Comparison of ENCODE assay signal across 8 mouse cellular contexts in genomic region chr15:36979488-36980201, GRCm38 (mm10). TPM values are rescaled to one million over a fixed set of nuclear protein-coding genes. Genes with fewer than 3 reads are reported as not detected.
DNase-seq lines count a peak whose midpoint lies in the region; ATAC-seq and TF ChIP-seq lines count a peak whose summit lies in the region.

No protein-coding gene starts in this region.

- no peaks in the 10 kb centered on the region for H3K27me3 ChIP-seq in heart, embryonic 10.5 days (ENCODE audit: insufficient read depth, poor library complexity, severe bottlenecking)
- H3K27me3 ChIP-seq in neural tube, embryonic 14.5 days (ENCODE audit: control insufficient read depth, insufficient read depth, low read length): no peaks in the 10 kb centered on the region

- peak overlapping the region; percentile 74 for H3K27ac ChIP-seq in heart, embryonic 10.5 days
- H3K27ac ChIP-seq in layer of hippocampus, adult 2 months: peak overlapping the region; percentile 88
- H3K27ac ChIP-seq in neural tube, embryonic 14.5 days (ENCODE audit: low read depth, low read length): peak overlapping the region; percentile 82

- intact Hi-C loops in heart, postnatal 36 days (cut with DNase I): no loop called here

- H3K9ac ChIP-seq in neural tube, embryonic 14.5 days (replicated peaks; ENCODE audit: low read depth, low read length): peak overlapping the region; percentile 46

- peaks cover 38% of the 10 kb centered on the region for H3K4me1 ChIP-seq in heart, embryonic 10.5 days
- peaks cover 11% of the 10 kb centered on the region for H3K4me1 ChIP-seq in neural tube, embryonic 14.5 days (ENCODE audit: control insufficient read depth, insufficient read depth, low read length)

- peak; percentile 92 for DNase-seq in heart, embryonic 10.5 days (ENCODE audit: low spot score)
- DNase-seq in heart, postnatal 36 days: no peak
- DNase-seq in cerebellum, postnatal 14 days: peak; percentile 74 to 75
- DNase-seq in layer of hippocampus, adult 2 months (ENCODE audit: low spot score in 2 of 2): peak; percentile 53 to 60
- DNase-seq in lung, adult 18-20 months: peak; percentile 33 to 47
- peak; percentile 83 for DNase-seq in thymus, postnatal 0 days (ENCODE audit: low spot score)

- peak; percentile 66 for TF ChIP-seq CTCF in layer of hippocampus, adult 2 months (conservative IDR thresholded peaks at IDR 0.05)

- no peaks in the 10 kb centered on the region for H3K36me3 ChIP-seq in heart, embryonic 10.5 days
- no peaks in the 10 kb centered on the region for H3K36me3 ChIP-seq in neural tube, embryonic 14.5 days (ENCODE audit: control insufficient read depth, insufficient read depth, low read length)

- peak overlapping the region; percentile 55 for H3K4me2 ChIP-seq in neural tube, embryonic 14.5 days (ENCODE audit: low read depth, low read length)

- no peaks in the 10 kb centered on the region for H3K9me3 ChIP-seq in heart, embryonic 10.5 days
- H3K9me3 ChIP-seq in neural tube, embryonic 14.5 days (ENCODE audit: control insufficient read depth, low read length): no peaks in the 10 kb centered on the region

- peak; percentile 99 for ATAC-seq in granulocyte monocyte progenitor cell, adult 5-6 weeks (replicated peaks; ENCODE audit: poor library complexity, severe bottlenecking)
- ATAC-seq in neural tube, embryonic 14.5 days (ENCODE audit: low read depth): peak; percentile 90

- peak overlapping the region; percentile 45 for H3K4me3 ChIP-seq in heart, embryonic 10.5 days
- peak overlapping the region; percentile 56 for H3K4me3 ChIP-seq in layer of hippocampus, adult 2 months
- H3K4me3 ChIP-seq in neural tube, embryonic 14.5 days (ENCODE audit: low read depth, low read length): peak overlapping the region; percentile 26

- 5% methylated on average over 20 of the region's 20 CpGs for WGBS in heart, embryonic 10.5 days
- 6% methylated on average over 20 of the region's 20 CpGs for WGBS in neural tube, embryonic 14.5 days

RNA-seq across cellular contexts. Expression of gene Zfp706, which starts 27.9 kb away (rescaled TPM):
- polyA plus RNA-seq in heart, embryonic 10.5 days (2016; fragmentation: Nextera tagmentation; extraction: Ambion mirVana): 456 and 495 TPM in 2 replicates
- total RNA-seq in heart, postnatal 36 days (2021): 100 to 1,000 TPM; 217 to 238 TPM
- 276 TPM in 2 replicates for total RNA-seq in granulocyte monocyte progenitor cell, adult 5-6 weeks (2014; fragmentation: Nextera tagmentation)
- 73.9 and 112 TPM in 2 replicates for total RNA-seq in granulocyte monocyte progenitor cell, adult 5-6 weeks (2017)
- 100 to 1,000 TPM; 275 to 283 TPM for total RNA-seq in layer of hippocampus, adult 2 months (2021)
- polyA plus RNA-seq in neural tube, embryonic 14.5 days (2014; fragmentation: Nextera tagmentation; extraction: Ambion mirVana): 437 and 463 TPM in 2 replicates
- 596 and 599 TPM in 2 replicates for polyA plus RNA-seq in thymus, postnatal 0 days (2015; fragmentation: Nextera tagmentation; extraction: Ambion mirVana)

Comparison
In these comparisons a context has a peak if more than half of its experiments do, and no peak if none do; other contexts are left out.
1. DNase-seq: peak in heart, embryonic 10.5 days (single experiment), cerebellum, postnatal 14 days (2 of 2), layer of hippocampus, adult 2 months (2 of 2), lung, adult 18-20 months (2 of 2) and thymus, postnatal 0 days (single experiment); none in heart, postnatal 36 days (0 of 2).
2. Peak in every context shown above with its lines, with median percentiles within 50 percentile points of each other: H3K27ac ChIP-seq and H3K4me3 ChIP-seq.